Mouse (Mus musculus) intestine, embryonic 14.5 days (tissue): ENCODE data around the gene Adcy1. TPM values are rescaled to one million over a fixed set of nuclear protein-coding genes. Genes with fewer than 3 reads are reported as not detected.
A peak's percentile ranks its signal among the peaks of the same experiment; 100 is the strongest.

Experiments used
- ATAC-seq: fragments of 200-750 bp; cut with Nextera tagmentation; replicated peaks from 2 replicates; pipeline ENCODE4 v1.8.0; 2017; ENCODE audit warnings: low read depth, moderate number of reproducible peaks, moderate TSS enrichment, moderate library complexity; ENCODE audit not compliant: low FRiP score, low TSS enrichment
- DNase-seq: peaks from one replicate; pipeline ENCODE4 v3.0.0-alpha.2; 2018; ENCODE audit warnings: low spot score
- H3K27ac ChIP-seq: fragments of 300-500 bp; sonication (generic); 2 replicates; pipeline ENCODE4 v1.5.1; 2014; ENCODE audit warnings: low read depth, mild to moderate bottlenecking, control low read depth
- H3K27me3 ChIP-seq: fragments of 300-500 bp; sonication (generic); replicated peaks from 2 replicates; pipeline ENCODE4 v1.6.1; 2014; ENCODE audit warnings: low read length, control low read depth; ENCODE audit not compliant: control insufficient read depth, insufficient read depth
- H3K36me3 ChIP-seq: fragments of 300-500 bp; sonication (generic); 2 replicates; pipeline ENCODE4 v1.6.1; 2014; ENCODE audit warnings: low read length, control low read depth; ENCODE audit not compliant: control insufficient read depth, insufficient read depth
- H3K4me1 ChIP-seq: fragments of 300-500 bp; sonication (generic); replicated peaks from 2 replicates; pipeline ENCODE4 v1.6.1; 2014; ENCODE audit warnings: low read length, control low read depth, mixed read lengths; ENCODE audit not compliant: control insufficient read depth, insufficient read depth
- H3K4me2 ChIP-seq: fragments of 300-500 bp; sonication (generic); 2 replicates; pipeline ENCODE4 v1.6.1; 2014; ENCODE audit warnings: low read length
- H3K4me3 ChIP-seq: fragments of 300-500 bp; sonication (generic); 2 replicates; pipeline ENCODE4 v1.5.1; 2014; ENCODE audit warnings: low read depth, low read length, control low read depth, mixed read lengths
- H3K9ac ChIP-seq: fragments of 300-500 bp; sonication (generic); 2 replicates; pipeline ENCODE4 v1.6.1; 2014; ENCODE audit warnings: mild to moderate bottlenecking, low read length
- H3K9me3 ChIP-seq: fragments of 300-500 bp; sonication (generic); 2 replicates; pipeline ENCODE4 v1.6.1; 2016; ENCODE audit warnings: low read length, control low read depth; ENCODE audit not compliant: control insufficient read depth
- WGBS: fragments of 180-500 bp; shearing (Covaris S2); extraction: QIAGEN DNeasy Blood & Tissue Kit; methylation state at CpG from one replicate; pipeline ENCODE4 v1.1.7; 2014; 5-methylcytosine and 5-hydroxymethylcytosine counted together
- polyA plus RNA-seq: library from polyadenylated mRNA; unstranded; fragments of >200 nt; fragmentation: Nextera tagmentation; extraction: Ambion mirVana; gene quantifications from 2 replicates; pipeline ENCODE4 v1.2.1, GENCODE M21; 2014

Gene Adcy1
- polyA plus RNA-seq, 1 experiment from 2014 or later = 1.9 TPM

DNA sequence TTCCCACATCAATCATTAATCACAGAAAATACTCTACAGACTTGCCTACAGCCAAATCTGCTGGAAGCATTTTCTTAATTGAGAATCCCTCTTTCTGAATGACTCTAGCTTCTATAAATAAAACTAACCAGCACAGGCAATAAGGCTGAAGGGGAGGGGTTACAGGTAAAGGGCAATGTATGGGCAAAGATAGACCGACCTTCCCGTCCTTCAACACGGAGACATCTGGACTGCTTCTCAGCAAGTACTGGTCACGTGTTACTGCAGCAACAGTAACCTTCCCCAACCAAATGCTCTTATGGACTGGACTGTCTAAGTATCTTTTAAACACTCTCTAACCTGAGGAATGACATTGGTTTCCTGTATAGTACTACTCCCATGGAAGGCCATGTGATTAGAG, 9.6 kb upstream of the Adcy1 start:
- no peak overlapping the region for H3K27ac ChIP-seq
- no peaks in the 10 kb centered on the region for H3K9me3 ChIP-seq
- no peak overlapping the region for H3K4me3 ChIP-seq
- H3K4me1 ChIP-seq = peaks cover 9% of the 10 kb centered on the region
- ATAC-seq (no peak), DNase-seq (no peak)
- H3K9ac ChIP-seq = no peak overlapping the region
- no peaks in the 10 kb centered on the region for H3K36me3 ChIP-seq
- no peak overlapping the region for H3K4me2 ChIP-seq
- H3K27me3 ChIP-seq = peaks cover 7% of the 10 kb centered on the region; the same call in 1 of the 2 replicates
- 88% methylated on average over 4 of the region's 4 CpGs for WGBS

GRCm38 (mm10) chr11:7054662-7055265, 8.5 kb upstream of the Adcy1 start:
- 88% methylated on average over 6 of the region's 6 CpGs for WGBS

GRCm38 (mm10) chr11:7055455-7056017, 7.8 kb upstream of the Adcy1 start:
- no peak for DNase-seq
- H3K36me3 ChIP-seq = no peaks in the 10 kb centered on the region

More at GRCm38 (mm10) chr11:7054662-7055265, 8.5 kb upstream of the Adcy1 start:
- Histone ChIP-seq H3K4me3 (no peak overlapping the region), H3K36me3 (no peaks in the 10 kb centered on the region), H3K4me1 (peaks cover 9% of the 10 kb centered on the region), H3K4me2 (no peak overlapping the region), H3K27ac (no peak overlapping the region), H3K27me3 (peaks cover 14% of the 10 kb centered on the region), H3K9ac (no peak overlapping the region), H3K9me3 (no peaks in the 10 kb centered on the region)
- DNase-seq (no peak), ATAC-seq (no peak)

GRCm38 (mm10) chr11:7056121-7056520, 7.2 kb upstream of the Adcy1 start:
- 9% methylated on average over 11 of the region's 11 CpGs for WGBS
- Histone ChIP-seq H3K4me1 (peaks cover 9% of the 10 kb centered on the region), H3K27me3 (peaks cover 22% of the 10 kb centered on the region), H3K4me2 (peak overlapping the region; percentile 30), H3K9me3 (no peaks in the 10 kb centered on the region), H3K9ac (no peak overlapping the region), H3K36me3 (no peaks in the 10 kb centered on the region), H3K27ac (no peak overlapping the region), H3K4me3 (no peak overlapping the region)
- ATAC-seq = no peak
- DNase-seq = no peak

More at GRCm38 (mm10) chr11:7055455-7056017, 7.8 kb upstream of the Adcy1 start:
- H3K4me1 ChIP-seq = peaks cover 9% of the 10 kb centered on the region
- no peaks in the 10 kb centered on the region for H3K9me3 ChIP-seq
- peaks cover 17% of the 10 kb centered on the region for H3K27me3 ChIP-seq
- ATAC-seq = peak; percentile 69
- 19% methylated on average over 14 of the region's 14 CpGs for WGBS
- H3K9ac ChIP-seq = no peak overlapping the region
- no peak overlapping the region; the same call in 1 of the 2 replicates for H3K27ac ChIP-seq
- no peak overlapping the region for H3K4me3 ChIP-seq
- peak overlapping the region; percentile 30 for H3K4me2 ChIP-seq

- Histone ChIP-seq H3K36me3 (no peaks in the 10 kb centered on the region), H3K27ac (no peak overlapping the region), H3K4me2 (no peak overlapping the region), H3K4me1 (peaks cover 9% of the 10 kb centered on the region), H3K9me3 (no peaks in the 10 kb centered on the region), H3K27me3 (peaks cover 39% of the 10 kb centered on the region), H3K4me3 (no peak overlapping the region), H3K9ac (no peak overlapping the region)
- DNase-seq = no peak
- ATAC-seq = no peak
- 73% methylated on average over 7 of the region's 7 CpGs for WGBS
Measured at GRCm38 (mm10) chr11:7057781-7058180, 5.5 kb upstream of the Adcy1 start.

- H3K27ac ChIP-seq = no peak overlapping the region
- H3K27me3 ChIP-seq = peaks cover 67% of the 10 kb centered on the region
- no peaks in the 10 kb centered on the region for H3K9me3 ChIP-seq
- H3K4me1 ChIP-seq = peaks cover 9% of the 10 kb centered on the region; the same call in 1 of the 2 replicates
- DNase-seq (no peak), ATAC-seq (no peak)
- no peaks in the 10 kb centered on the region for H3K36me3 ChIP-seq
- H3K9ac ChIP-seq = no peak overlapping the region
- no peak overlapping the region for H3K4me2 ChIP-seq
- no peak overlapping the region for H3K4me3 ChIP-seq
- WGBS = 43% methylated on average over 6 of the region's 6 CpGs
Measured at GRCm38 (mm10) chr11:7061961-7062360, 1.3 kb upstream of the Adcy1 start.

DNA sequence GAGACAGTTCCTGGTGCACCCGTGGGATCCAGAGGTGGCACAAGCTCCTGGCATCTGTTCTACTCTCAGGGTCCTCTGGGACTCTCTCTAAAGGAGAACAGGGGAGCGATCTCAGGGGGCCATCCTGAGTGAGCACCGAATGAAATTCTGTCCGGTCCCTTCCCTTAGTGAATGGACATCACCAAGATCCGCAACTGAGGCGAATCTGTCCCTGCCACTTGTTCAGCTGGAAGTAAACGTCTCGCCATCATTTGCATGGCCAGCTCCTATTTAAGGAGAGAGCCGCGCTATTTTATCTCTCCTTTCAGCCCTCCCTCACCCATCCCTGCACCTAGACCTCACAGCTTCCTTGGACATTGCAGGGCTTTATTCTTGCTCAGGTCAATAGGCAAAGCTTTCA, 723 bp upstream of the Adcy1 start:
- H3K36me3 ChIP-seq = no peaks in the 10 kb centered on the region
- peaks cover 67% of the 10 kb centered on the region for H3K27me3 ChIP-seq
- H3K4me1 ChIP-seq = peaks cover 9% of the 10 kb centered on the region; the same call in 1 of the 2 replicates
- WGBS = 11% methylated on average over 10 of the region's 10 CpGs
- H3K4me3 ChIP-seq = peak overlapping the region; percentile 42
- ATAC-seq (no peak), DNase-seq (no peak)
- H3K4me2 ChIP-seq = peak overlapping the region; percentile 82
- no peaks in the 10 kb centered on the region for H3K9me3 ChIP-seq
- peak overlapping the region; percentile 34; the same call in 1 of the 2 replicates for H3K9ac ChIP-seq
- no peak overlapping the region for H3K27ac ChIP-seq

GRCm38 (mm10) chr11:7063681-7064267, 485 bp downstream of the Adcy1 start:
- Histone ChIP-seq H3K4me2 (peak overlapping the region; percentile 82), H3K9me3 (no peaks in the 10 kb centered on the region), H3K27ac (no peak overlapping the region), H3K4me3 (peak overlapping the region; percentile 53), H3K36me3 (no peaks in the 10 kb centered on the region), H3K9ac (peak overlapping the region; percentile 48), H3K27me3 (peaks cover 67% of the 10 kb centered on the region), H3K4me1 (peaks cover 9% of the 10 kb centered on the region; the same call in 1 of the 2 replicates)
- DNase-seq (peak; percentile 82), ATAC-seq (peak; percentile 47)
- WGBS = 0% methylated on average over 50 of the region's 53 CpGs
